Mouse (Mus musculus): ENCODE data around the gene Ppp1r12a. TPM values are rescaled to one million over a fixed set of nuclear protein-coding genes. Genes with fewer than 3 reads are reported as not detected.

Gene Ppp1r12a
- polyA plus RNA-seq, 1 experiment from 2014 or later: 108 TPM

DNA sequence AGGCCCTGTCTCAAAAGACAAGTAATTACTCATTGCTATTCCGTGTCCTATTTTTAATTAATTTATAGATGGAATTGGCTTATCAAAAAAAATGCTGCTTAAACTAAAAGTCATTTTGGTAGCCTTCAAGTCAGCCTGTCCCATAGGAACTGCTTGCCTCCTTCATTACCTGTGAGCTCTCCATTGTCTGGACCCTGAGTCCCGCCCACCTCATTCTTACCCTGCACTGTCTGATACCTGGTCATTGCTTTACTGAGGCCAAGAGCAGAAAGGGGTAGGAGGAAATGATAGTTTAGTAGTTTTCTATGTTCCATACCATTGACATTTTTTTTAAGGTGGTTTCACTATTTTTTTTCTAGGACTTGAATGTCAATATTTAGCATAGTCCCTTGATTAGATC lies 121.4 kb downstream of the Ppp1r12a start:
- no peak for ATAC-seq (ENCODE audit: insufficient read depth, low FRiP score, low read depth)
- no peaks in the 10 kb centered on the region for H3K4me1 ChIP-seq
- no peaks in the 10 kb centered on the region for H3K27me3 ChIP-seq (replicated peaks)
- H3K4me3 ChIP-seq (replicated peaks): no peak overlapping the region
- H3K9ac ChIP-seq: no peak overlapping the region
- no peak overlapping the region for H3K4me2 ChIP-seq
- H3K36me3 ChIP-seq: peaks cover 12% of the 10 kb centered on the region; the same call in 1 of the 2 replicates
- 88% methylated on average over 2 of the region's 2 CpGs for WGBS
- no peak overlapping the region for H3K27ac ChIP-seq
- no peaks in the 10 kb centered on the region for H3K9me3 ChIP-seq

DNA sequence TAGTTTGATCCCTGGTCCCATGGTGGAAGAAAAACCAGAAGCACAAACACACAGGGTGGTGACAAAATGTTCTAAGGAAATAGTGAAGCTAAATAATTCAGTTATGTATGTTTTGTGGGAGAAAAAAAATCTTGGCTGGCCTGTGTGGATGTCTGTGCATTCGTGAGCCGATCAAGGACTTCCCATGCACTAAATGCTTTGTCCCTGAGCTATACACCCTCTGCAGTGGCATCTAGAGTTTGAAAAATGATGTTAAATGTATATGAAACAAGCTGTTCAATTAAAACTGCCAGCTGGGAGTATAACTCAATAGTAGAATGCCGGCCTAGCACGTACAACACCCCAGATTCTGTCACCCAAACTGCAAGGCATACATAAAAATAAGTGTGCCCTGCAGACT lies 121.8 kb downstream of the Ppp1r12a start:
- H3K36me3 ChIP-seq: peaks cover 12% of the 10 kb centered on the region; the same call in 1 of the 2 replicates
- H3K4me2 ChIP-seq: no peak overlapping the region
- H3K4me3 ChIP-seq (replicated peaks): no peak overlapping the region
- no peak for ATAC-seq (ENCODE audit: insufficient read depth, low FRiP score, low read depth)
- WGBS: 77% methylated on average over 4 of the region's 4 CpGs
- no peak overlapping the region for H3K9ac ChIP-seq
- H3K4me1 ChIP-seq: no peaks in the 10 kb centered on the region
- H3K27ac ChIP-seq: no peak overlapping the region
- H3K27me3 ChIP-seq (replicated peaks): no peaks in the 10 kb centered on the region
- H3K9me3 ChIP-seq: no peaks in the 10 kb centered on the region

GRCm38 (mm10) chr10:108284445-108284844 lies 122.5 kb downstream of the Ppp1r12a start:
- WGBS: 90% methylated on average over 4 of the region's 4 CpGs
- no peak for ATAC-seq (ENCODE audit: insufficient read depth, low FRiP score, low read depth)

DNA sequence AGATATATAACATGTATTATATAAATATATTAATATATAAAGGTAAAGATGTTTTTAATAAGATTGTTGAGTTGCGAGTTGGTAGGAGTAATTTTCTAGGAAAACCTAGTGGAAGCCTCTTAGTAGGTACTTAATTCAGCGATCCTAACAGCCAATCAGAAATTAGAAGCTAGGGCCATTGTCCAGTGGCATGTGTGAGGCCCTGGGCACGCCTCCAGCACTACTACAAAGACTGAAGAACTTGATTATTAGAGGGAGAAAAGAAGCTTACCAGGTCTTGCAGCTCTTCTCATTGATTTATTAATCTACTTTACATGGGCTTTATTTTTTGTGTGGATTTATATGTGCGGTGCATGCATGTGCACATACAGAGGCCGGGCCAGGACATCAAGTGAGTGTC lies 123.0 kb downstream of the Ppp1r12a start:
- no peak overlapping the region for H3K27ac ChIP-seq
- 88% methylated on average over 5 of the region's 5 CpGs for WGBS
- H3K27me3 ChIP-seq (replicated peaks): no peaks in the 10 kb centered on the region
- no peak overlapping the region for H3K4me2 ChIP-seq
- no peak overlapping the region for H3K4me3 ChIP-seq (replicated peaks)
- no peaks in the 10 kb centered on the region for H3K4me1 ChIP-seq
- no peak for ATAC-seq (ENCODE audit: insufficient read depth, low FRiP score, low read depth)
- H3K36me3 ChIP-seq: peaks cover 9% of the 10 kb centered on the region; the same call in 1 of the 2 replicates
- H3K9ac ChIP-seq: no peak overlapping the region
- H3K9me3 ChIP-seq: no peaks in the 10 kb centered on the region

More at GRCm38 (mm10) chr10:108284445-108284844, 122.5 kb downstream of the Ppp1r12a start:
- Histone ChIP-seq H3K27me3 (replicated peaks) (no peaks in the 10 kb centered on the region), H3K36me3 (peaks cover 12% of the 10 kb centered on the region; the same call in 1 of the 2 replicates), H3K27ac (no peak overlapping the region), H3K4me1 (no peaks in the 10 kb centered on the region), H3K9me3 (no peaks in the 10 kb centered on the region), H3K9ac (no peak overlapping the region), H3K4me2 (no peak overlapping the region), H3K4me3 (replicated peaks) (no peak overlapping the region)

DNA sequence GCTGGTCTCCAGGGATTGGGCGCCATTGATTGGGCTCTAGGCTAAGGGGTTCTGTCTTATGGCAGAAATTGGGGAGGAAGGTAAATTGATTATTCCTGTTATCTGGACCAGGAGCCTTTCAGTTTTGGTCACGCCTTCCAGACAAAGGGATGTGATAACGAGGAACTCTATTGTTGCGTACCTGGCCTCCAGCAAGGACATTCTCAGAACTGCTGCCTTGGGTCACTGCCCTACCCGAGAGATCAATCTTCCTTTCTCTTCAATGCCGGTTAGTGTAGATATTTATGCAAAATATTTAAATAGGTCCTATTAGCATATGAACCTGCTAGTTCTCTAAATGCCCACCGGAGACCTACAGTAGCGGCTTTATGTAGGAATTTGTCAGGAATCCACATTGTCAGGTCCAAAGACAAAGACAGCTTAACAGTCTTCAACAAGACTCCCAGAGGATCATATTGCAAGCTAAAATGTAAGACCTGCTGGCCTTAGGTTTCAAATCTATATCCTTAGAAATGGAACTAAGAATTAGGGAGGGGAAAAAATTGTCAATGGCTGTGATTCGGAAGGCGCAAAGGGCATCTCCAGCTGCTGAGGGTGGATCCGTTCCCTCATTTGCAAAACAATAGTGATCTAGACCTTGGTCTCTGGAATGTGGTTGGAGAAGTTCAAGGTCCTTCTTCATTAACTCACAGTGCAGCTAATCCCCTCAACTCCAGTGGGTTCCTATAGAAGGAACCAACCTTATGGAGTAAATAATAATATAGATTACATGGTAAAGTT lies 124.9 kb downstream of the Ppp1r12a start:
- H3K9me3 ChIP-seq: no peaks in the 10 kb centered on the region

GRCm38 (mm10) chr10:108287438-108287801 lies 125.4 kb downstream of the Ppp1r12a start:
- H3K27ac ChIP-seq: no peak overlapping the region
- H3K4me2 ChIP-seq: no peak overlapping the region
- no peaks in the 10 kb centered on the region for H3K9me3 ChIP-seq
- no peaks in the 10 kb centered on the region for H3K36me3 ChIP-seq
- H3K4me3 ChIP-seq (replicated peaks): no peak overlapping the region
- H3K9ac ChIP-seq: no peak overlapping the region
- no peaks in the 10 kb centered on the region for H3K27me3 ChIP-seq (replicated peaks)
- WGBS: 65% methylated on average over 4 of the region's 4 CpGs
- no peak for ATAC-seq (ENCODE audit: insufficient read depth, low FRiP score, low read depth)
- no peaks in the 10 kb centered on the region for H3K4me1 ChIP-seq

More for the DNA sequence above, 124.9 kb downstream of the Ppp1r12a start:
- Histone ChIP-seq H3K4me1 (no peaks in the 10 kb centered on the region), H3K4me3 (replicated peaks) (no peak overlapping the region), H3K27me3 (replicated peaks) (no peaks in the 10 kb centered on the region), H3K4me2 (no peak overlapping the region), H3K27ac (no peak overlapping the region), H3K9ac (no peak overlapping the region), H3K36me3 (no peaks in the 10 kb centered on the region)
- 75% methylated on average over 11 of the region's 11 CpGs for WGBS
- ATAC-seq (ENCODE audit: insufficient read depth, low FRiP score, low read depth): no peak

GRCm38 (mm10) chr10:108290046-108290445 lies 128.1 kb downstream of the Ppp1r12a start:
- H3K27me3 ChIP-seq (replicated peaks): no peaks in the 10 kb centered on the region
- 92% methylated on average over 13 of the region's 13 CpGs for WGBS
- H3K4me3 ChIP-seq (replicated peaks): no peak overlapping the region
- H3K9ac ChIP-seq: no peak overlapping the region
- H3K27ac ChIP-seq: no peak overlapping the region
- no peak for ATAC-seq (ENCODE audit: insufficient read depth, low FRiP score, low read depth)
- H3K4me2 ChIP-seq: no peak overlapping the region
- no peaks in the 10 kb centered on the region for H3K36me3 ChIP-seq
- H3K4me1 ChIP-seq: no peaks in the 10 kb centered on the region
- no peaks in the 10 kb centered on the region for H3K9me3 ChIP-seq

GRCm38 (mm10) chr10:108291688-108292471 lies 129.9 kb downstream of the Ppp1r12a start:
- Histone ChIP-seq H3K9me3 (no peaks in the 10 kb centered on the region), H3K9ac (no peak overlapping the region), H3K4me2 (no peak overlapping the region), H3K36me3 (no peaks in the 10 kb centered on the region), H3K27me3 (replicated peaks) (no peaks in the 10 kb centered on the region), H3K27ac (no peak overlapping the region), H3K4me3 (replicated peaks) (no peak overlapping the region), H3K4me1 (no peaks in the 10 kb centered on the region)
- WGBS: 80% methylated on average over 12 of the region's 12 CpGs
- ATAC-seq (ENCODE audit: insufficient read depth, low FRiP score, low read depth): no peak

DNA sequence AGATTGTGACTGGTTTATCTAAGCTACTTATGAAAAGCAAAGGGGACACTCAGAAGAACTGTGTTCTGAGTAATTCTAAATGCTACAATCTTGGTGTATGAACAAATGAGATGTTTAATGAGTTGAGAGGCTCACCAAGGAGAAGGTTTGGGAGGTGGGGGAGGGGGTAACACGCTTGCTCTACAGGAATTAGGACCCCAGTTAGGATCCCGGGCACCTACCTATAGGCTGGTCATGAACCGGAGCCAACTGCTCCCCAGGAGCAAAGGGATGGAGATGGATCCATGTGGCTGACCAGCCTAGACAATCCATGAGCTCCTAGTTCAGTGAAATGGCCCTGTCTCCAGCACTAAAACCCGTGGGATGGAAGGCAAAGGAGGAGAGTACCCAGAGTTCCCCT lies 130.7 kb downstream of the Ppp1r12a start:
- H3K36me3 ChIP-seq: no peaks in the 10 kb centered on the region
- H3K27ac ChIP-seq: no peak overlapping the region
- no peak overlapping the region for H3K4me3 ChIP-seq (replicated peaks)
- no peaks in the 10 kb centered on the region for H3K27me3 ChIP-seq (replicated peaks)
- H3K9ac ChIP-seq: no peak overlapping the region
- no peak overlapping the region for H3K4me2 ChIP-seq
- H3K4me1 ChIP-seq: no peaks in the 10 kb centered on the region
- ATAC-seq (ENCODE audit: insufficient read depth, low FRiP score, low read depth): no peak
- WGBS: 88% methylated on average over 4 of the region's 4 CpGs
- no peaks in the 10 kb centered on the region for H3K9me3 ChIP-seq

DNA sequence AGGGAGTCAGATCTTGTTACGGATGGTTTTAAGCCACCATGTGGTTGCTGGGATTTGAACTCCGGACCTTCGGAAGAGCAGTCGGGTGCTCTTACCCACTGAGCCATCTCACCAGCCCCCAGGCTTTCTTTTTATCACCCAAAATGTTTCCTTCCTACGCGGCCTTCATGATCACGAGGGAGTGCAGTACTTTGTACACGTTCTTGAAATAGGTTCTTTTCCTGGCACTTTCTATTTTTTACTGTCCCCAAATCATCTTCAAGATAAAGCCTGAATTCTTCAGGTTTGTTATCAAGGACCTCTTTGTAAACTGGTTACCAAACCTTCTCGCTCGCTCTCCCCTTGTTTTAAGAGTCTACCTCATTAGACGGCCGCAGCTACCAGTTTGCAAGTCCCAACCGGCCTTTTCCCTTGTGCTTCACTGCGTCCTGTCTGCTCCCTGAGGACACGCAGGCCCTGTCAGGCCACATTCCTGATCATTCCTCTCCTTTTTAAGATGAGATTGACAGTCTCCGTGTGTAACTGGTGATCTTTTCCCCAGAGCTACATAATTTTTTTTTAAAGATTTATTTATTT lies 131.7 kb downstream of the Ppp1r12a start:
- 83% methylated on average over 16 of the region's 16 CpGs for WGBS

DNA sequence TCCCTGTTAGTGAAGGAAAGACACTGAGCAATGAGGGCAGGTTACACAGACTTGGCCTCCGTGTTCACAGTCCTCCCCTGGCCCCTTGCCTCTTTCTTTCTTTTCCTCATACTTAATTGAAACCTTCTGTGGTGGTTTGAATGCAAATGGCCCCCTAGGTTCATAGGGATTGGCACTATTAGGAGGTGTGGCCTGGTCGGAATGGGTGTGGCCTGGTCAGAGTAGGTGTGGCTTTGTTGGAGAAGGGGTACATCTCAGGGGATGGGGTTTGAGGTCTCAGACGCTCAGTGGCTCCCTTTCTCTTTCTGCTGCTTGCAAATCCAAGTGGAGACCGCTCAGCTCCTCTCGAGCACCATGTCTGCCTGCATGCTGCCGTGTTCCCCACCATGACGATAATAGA lies 132.8 kb downstream of the Ppp1r12a start:
- Histone ChIP-seq H3K4me3 (replicated peaks) (no peak overlapping the region), H3K4me2 (no peak overlapping the region), H3K9ac (no peak overlapping the region), H3K4me1 (no peaks in the 10 kb centered on the region), H3K36me3 (no peaks in the 10 kb centered on the region), H3K27ac (no peak overlapping the region), H3K27me3 (replicated peaks) (no peaks in the 10 kb centered on the region), H3K9me3 (no peaks in the 10 kb centered on the region)
- no peak for ATAC-seq (ENCODE audit: insufficient read depth, low FRiP score, low read depth)
- 83% methylated on average over 7 of the region's 7 CpGs for WGBS

More for the DNA sequence above, 131.7 kb downstream of the Ppp1r12a start:
- Histone ChIP-seq H3K4me1 (no peaks in the 10 kb centered on the region), H3K9me3 (no peaks in the 10 kb centered on the region), H3K27ac (no peak overlapping the region), H3K9ac (no peak overlapping the region), H3K4me3 (replicated peaks) (no peak overlapping the region), H3K36me3 (no peaks in the 10 kb centered on the region), H3K4me2 (no peak overlapping the region), H3K27me3 (replicated peaks) (no peaks in the 10 kb centered on the region)
- ATAC-seq (ENCODE audit: insufficient read depth, low FRiP score, low read depth): no peak

- H3K36me3 ChIP-seq: no peaks in the 10 kb centered on the region
- no peaks in the 10 kb centered on the region for H3K27me3 ChIP-seq (replicated peaks)
- no peaks in the 10 kb centered on the region for H3K9me3 ChIP-seq
- 85% methylated on average over 7 of the region's 7 CpGs for WGBS
- H3K4me1 ChIP-seq: no peaks in the 10 kb centered on the region
- no peak overlapping the region for H3K27ac ChIP-seq
- H3K9ac ChIP-seq: no peak overlapping the region
- no peak overlapping the region for H3K4me2 ChIP-seq
- no peak overlapping the region for H3K4me3 ChIP-seq (replicated peaks)
- no peak for ATAC-seq (ENCODE audit: insufficient read depth, low FRiP score, low read depth)
These were observed 134.5 kb downstream of the Ppp1r12a start for GRCm38 (mm10) chr10:108296446-108296845.
